Mouse (Mus musculus): ENCODE data around the gene Spata7. TPM values are rescaled to one million over a fixed set of nuclear protein-coding genes. Genes with fewer than 3 reads are reported as not detected.

Spata7 gene
- polyA plus RNA-seq, 1 experiment from 2014 or later: 26.0 TPM

- no peaks in the 10 kb centered on the region for H3K9me3 ChIP-seq
- H3K36me3 ChIP-seq: no peaks in the 10 kb centered on the region
- H3K9ac ChIP-seq (replicated peaks): no peak overlapping the region
- no peak for ATAC-seq (ENCODE audit: low FRiP score, low read depth)
- WGBS: 7% methylated on average over 11 of the region's 11 CpGs
- no peak overlapping the region for H3K4me3 ChIP-seq
- no peaks in the 10 kb centered on the region for H3K27me3 ChIP-seq
- H3K4me2 ChIP-seq (replicated peaks): no peak overlapping the region
- peaks cover 8% of the 10 kb centered on the region; the same call in 1 of the 2 replicates for H3K4me1 ChIP-seq
- no peak overlapping the region for H3K27ac ChIP-seq (replicated peaks)
These were observed 86.8 kb downstream of the Spata7 start for GRCm38 (mm10) chr12:98714757-98715156.

GRCm38 (mm10) chr12:98716142-98716541 is 88.2 kb downstream of the Spata7 start:
- H3K4me1 ChIP-seq: peaks cover 11% of the 10 kb centered on the region; the same call in 1 of the 2 replicates
- H3K27ac ChIP-seq (replicated peaks): no peak overlapping the region
- H3K9ac ChIP-seq (replicated peaks): no peak overlapping the region
- 95% methylated on average over 2 of the region's 2 CpGs for WGBS
- H3K4me2 ChIP-seq (replicated peaks): no peak overlapping the region
- H3K9me3 ChIP-seq: no peaks in the 10 kb centered on the region
- no peaks in the 10 kb centered on the region for H3K27me3 ChIP-seq
- no peak for ATAC-seq (ENCODE audit: low FRiP score, low read depth)
- no peaks in the 10 kb centered on the region for H3K36me3 ChIP-seq
- no peak overlapping the region for H3K4me3 ChIP-seq

Other genes starting within 250 kb of the Spata7 start
- gene Kcnk10, start 49.8 kb upstream of the Spata7 start, polyA plus RNA-seq (2016; fragmentation: Nextera tagmentation; extraction: Ambion mirVana): 49.5 and 59.0 TPM in 2 replicates
- gene Ptpn21, start 109.2 kb downstream of the Spata7 start, polyA plus RNA-seq (2016; fragmentation: Nextera tagmentation; extraction: Ambion mirVana): 9.3 and 9.8 TPM in 2 replicates
- gene Zc3h14, start 118.8 kb downstream of the Spata7 start, polyA plus RNA-seq (2016; fragmentation: Nextera tagmentation; extraction: Ambion mirVana): 157 and 161 TPM in 2 replicates